Mouse (Mus musculus): ENCODE data around the gene Foxn3. TPM values are rescaled to one million over a fixed set of nuclear protein-coding genes. Genes with fewer than 3 reads are reported as not detected.

The Foxn3 gene
- polyA plus RNA-seq, 1 experiment from 2014 or later = 23.5 TPM

GRCm38 (mm10) chr12:99305324-99305723 lies 258.1 kb downstream of the Foxn3 start:
- no peak overlapping the region for H3K4me3 ChIP-seq (ENCODE audit: low read depth, low read length)
- no peaks in the 10 kb centered on the region for H3K36me3 ChIP-seq (ENCODE audit: control insufficient read depth, insufficient read depth)
- no peak overlapping the region for H3K9ac ChIP-seq (ENCODE audit: low read depth, low read length)
- no peaks in the 10 kb centered on the region for H3K27me3 ChIP-seq (ENCODE audit: control insufficient read depth, insufficient read depth, low read depth, low read length)
- no peak overlapping the region for H3K27ac ChIP-seq (ENCODE audit: low read length)
- ATAC-seq (ENCODE audit: low read depth) = no peak
- no peak overlapping the region for H3K4me2 ChIP-seq (ENCODE audit: low read depth, low read length)
- WGBS (ENCODE audit: insufficient replicate concordance) = 64% methylated on average over 2 of the region's 2 CpGs
- H3K4me1 ChIP-seq (ENCODE audit: control insufficient read depth, low read depth, low read length) = peaks cover 7% of the 10 kb centered on the region
- H3K9me3 ChIP-seq (replicated peaks; ENCODE audit: control insufficient read depth, low read length) = no peaks in the 10 kb centered on the region

GRCm38 (mm10) chr12:99304056-99304455 lies 259.3 kb downstream of the Foxn3 start:
- H3K36me3 ChIP-seq (ENCODE audit: control insufficient read depth, insufficient read depth) = no peaks in the 10 kb centered on the region
- H3K27ac ChIP-seq (ENCODE audit: low read length) = no peak overlapping the region
- H3K4me2 ChIP-seq (ENCODE audit: low read depth, low read length) = no peak overlapping the region
- 80% methylated on average over 5 of the region's 5 CpGs for WGBS (ENCODE audit: insufficient replicate concordance)
- no peaks in the 10 kb centered on the region for H3K27me3 ChIP-seq (ENCODE audit: control insufficient read depth, insufficient read depth, low read depth, low read length)
- no peak overlapping the region for H3K9ac ChIP-seq (ENCODE audit: low read depth, low read length)
- peaks cover 7% of the 10 kb centered on the region; the same call in 1 of the 2 replicates for H3K4me1 ChIP-seq (ENCODE audit: control insufficient read depth, low read depth, low read length)
- ATAC-seq (ENCODE audit: low read depth) = no peak
- no peak overlapping the region for H3K4me3 ChIP-seq (ENCODE audit: low read depth, low read length)
- H3K9me3 ChIP-seq (replicated peaks; ENCODE audit: control insufficient read depth, low read length) = no peaks in the 10 kb centered on the region

- Histone ChIP-seq H3K4me2 (ENCODE audit: low read depth, low read length) (no peak overlapping the region), H3K36me3 (ENCODE audit: control insufficient read depth, insufficient read depth) (no peaks in the 10 kb centered on the region), H3K4me1 (ENCODE audit: control insufficient read depth, low read depth, low read length) (peaks cover 7% of the 10 kb centered on the region; the same call in 1 of the 2 replicates), H3K27me3 (ENCODE audit: control insufficient read depth, insufficient read depth, low read depth, low read length) (no peaks in the 10 kb centered on the region), H3K4me3 (ENCODE audit: low read depth, low read length) (no peak overlapping the region), H3K9me3 (replicated peaks; ENCODE audit: control insufficient read depth, low read length) (no peaks in the 10 kb centered on the region), H3K27ac (ENCODE audit: low read length) (no peak overlapping the region), H3K9ac (ENCODE audit: low read depth, low read length) (no peak overlapping the region)
- no peak for ATAC-seq (ENCODE audit: low read depth)
- 62% methylated on average over 6 of the region's 6 CpGs for WGBS (ENCODE audit: insufficient replicate concordance)
Measured at GRCm38 (mm10) chr12:99303581-99303980, 259.8 kb downstream of the Foxn3 start.

- no peak overlapping the region for H3K4me3 ChIP-seq (ENCODE audit: low read depth, low read length)
Measured at GRCm38 (mm10) chr12:99299900-99300299, 263.5 kb downstream of the Foxn3 start.

GRCm38 (mm10) chr12:99298851-99299600 lies 264.4 kb downstream of the Foxn3 start:
- H3K4me1 ChIP-seq (ENCODE audit: control insufficient read depth, low read depth, low read length) = no peaks in the 10 kb centered on the region
- no peak overlapping the region for H3K4me3 ChIP-seq (ENCODE audit: low read depth, low read length)
- WGBS (ENCODE audit: insufficient replicate concordance) = 63% methylated on average over 12 of the region's 12 CpGs
- no peaks in the 10 kb centered on the region for H3K27me3 ChIP-seq (ENCODE audit: control insufficient read depth, insufficient read depth, low read depth, low read length)
- ATAC-seq (ENCODE audit: low read depth) = no peak
- H3K9ac ChIP-seq (ENCODE audit: low read depth, low read length) = no peak overlapping the region
- no peaks in the 10 kb centered on the region for H3K9me3 ChIP-seq (replicated peaks; ENCODE audit: control insufficient read depth, low read length)
- no peaks in the 10 kb centered on the region for H3K36me3 ChIP-seq (ENCODE audit: control insufficient read depth, insufficient read depth)
- H3K27ac ChIP-seq (ENCODE audit: low read length) = no peak overlapping the region
- H3K4me2 ChIP-seq (ENCODE audit: low read depth, low read length) = no peak overlapping the region

More at GRCm38 (mm10) chr12:99299900-99300299, 263.5 kb downstream of the Foxn3 start:
- no peaks in the 10 kb centered on the region for H3K4me1 ChIP-seq (ENCODE audit: control insufficient read depth, low read depth, low read length)
- H3K4me2 ChIP-seq (ENCODE audit: low read depth, low read length) = no peak overlapping the region
- no peaks in the 10 kb centered on the region for H3K36me3 ChIP-seq (ENCODE audit: control insufficient read depth, insufficient read depth)
- no peak overlapping the region for H3K9ac ChIP-seq (ENCODE audit: low read depth, low read length)
- 49% methylated on average over 4 of the region's 4 CpGs for WGBS (ENCODE audit: insufficient replicate concordance)
- H3K9me3 ChIP-seq (replicated peaks; ENCODE audit: control insufficient read depth, low read length) = no peaks in the 10 kb centered on the region
- H3K27me3 ChIP-seq (ENCODE audit: control insufficient read depth, insufficient read depth, low read depth, low read length) = no peaks in the 10 kb centered on the region
- ATAC-seq (ENCODE audit: low read depth) = no peak
- H3K27ac ChIP-seq (ENCODE audit: low read length) = no peak overlapping the region

GRCm38 (mm10) chr12:99298242-99298641 lies 265.1 kb downstream of the Foxn3 start:
- 63% methylated on average over 6 of the region's 6 CpGs for WGBS (ENCODE audit: insufficient replicate concordance)
- no peaks in the 10 kb centered on the region for H3K9me3 ChIP-seq (replicated peaks; ENCODE audit: control insufficient read depth, low read length)
- ATAC-seq (ENCODE audit: low read depth) = no peak
- no peak overlapping the region for H3K27ac ChIP-seq (ENCODE audit: low read length)
- no peak overlapping the region for H3K4me2 ChIP-seq (ENCODE audit: low read depth, low read length)
- no peaks in the 10 kb centered on the region for H3K27me3 ChIP-seq (ENCODE audit: control insufficient read depth, insufficient read depth, low read depth, low read length)
- H3K36me3 ChIP-seq (ENCODE audit: control insufficient read depth, insufficient read depth) = no peaks in the 10 kb centered on the region
- no peak overlapping the region for H3K9ac ChIP-seq (ENCODE audit: low read depth, low read length)
- H3K4me1 ChIP-seq (ENCODE audit: control insufficient read depth, low read depth, low read length) = no peaks in the 10 kb centered on the region
- H3K4me3 ChIP-seq (ENCODE audit: low read depth, low read length) = no peak overlapping the region

- no peaks in the 10 kb centered on the region for H3K27me3 ChIP-seq (ENCODE audit: control insufficient read depth, insufficient read depth, low read depth, low read length)
- 30% methylated on average over 2 of the region's 2 CpGs for WGBS (ENCODE audit: insufficient replicate concordance)
- H3K27ac ChIP-seq (ENCODE audit: low read length) = no peak overlapping the region
- H3K9ac ChIP-seq (ENCODE audit: low read depth, low read length) = no peak overlapping the region
- no peaks in the 10 kb centered on the region for H3K9me3 ChIP-seq (replicated peaks; ENCODE audit: control insufficient read depth, low read length)
- no peak overlapping the region for H3K4me3 ChIP-seq (ENCODE audit: low read depth, low read length)
- H3K36me3 ChIP-seq (ENCODE audit: control insufficient read depth, insufficient read depth) = no peaks in the 10 kb centered on the region
- no peaks in the 10 kb centered on the region for H3K4me1 ChIP-seq (ENCODE audit: control insufficient read depth, low read depth, low read length)
- no peak for ATAC-seq (ENCODE audit: low read depth)
- no peak overlapping the region for H3K4me2 ChIP-seq (ENCODE audit: low read depth, low read length)
Measured at GRCm38 (mm10) chr12:99297792-99298191, 265.6 kb downstream of the Foxn3 start.

GRCm38 (mm10) chr12:99293532-99293931 lies 269.9 kb downstream of the Foxn3 start:
- H3K4me2 ChIP-seq (ENCODE audit: low read depth, low read length) = no peak overlapping the region
- no peaks in the 10 kb centered on the region for H3K4me1 ChIP-seq (ENCODE audit: control insufficient read depth, low read depth, low read length)
- H3K9ac ChIP-seq (ENCODE audit: low read depth, low read length) = no peak overlapping the region
- 65% methylated on average over 7 of the region's 7 CpGs for WGBS (ENCODE audit: insufficient replicate concordance)
- no peak for ATAC-seq (ENCODE audit: low read depth)
- H3K4me3 ChIP-seq (ENCODE audit: low read depth, low read length) = no peak overlapping the region
- no peaks in the 10 kb centered on the region for H3K27me3 ChIP-seq (ENCODE audit: control insufficient read depth, insufficient read depth, low read depth, low read length)
- H3K36me3 ChIP-seq (ENCODE audit: control insufficient read depth, insufficient read depth) = no peaks in the 10 kb centered on the region
- H3K9me3 ChIP-seq (replicated peaks; ENCODE audit: control insufficient read depth, low read length) = no peaks in the 10 kb centered on the region
- no peak overlapping the region for H3K27ac ChIP-seq (ENCODE audit: low read length)

- no peak overlapping the region for H3K4me3 ChIP-seq (ENCODE audit: low read depth, low read length)
- H3K9me3 ChIP-seq (replicated peaks; ENCODE audit: control insufficient read depth, low read length) = no peaks in the 10 kb centered on the region
- no peak for ATAC-seq (ENCODE audit: low read depth)
- H3K4me1 ChIP-seq (ENCODE audit: control insufficient read depth, low read depth, low read length) = no peaks in the 10 kb centered on the region
- H3K36me3 ChIP-seq (ENCODE audit: control insufficient read depth, insufficient read depth) = no peaks in the 10 kb centered on the region
- H3K27me3 ChIP-seq (ENCODE audit: control insufficient read depth, insufficient read depth, low read depth, low read length) = no peaks in the 10 kb centered on the region
- H3K9ac ChIP-seq (ENCODE audit: low read depth, low read length) = no peak overlapping the region
- H3K27ac ChIP-seq (ENCODE audit: low read length) = no peak overlapping the region
- 84% methylated on average over 6 of the region's 6 CpGs for WGBS (ENCODE audit: insufficient replicate concordance)
- no peak overlapping the region for H3K4me2 ChIP-seq (ENCODE audit: low read depth, low read length)
Measured at GRCm38 (mm10) chr12:99292152-99292551, 271.2 kb downstream of the Foxn3 start.
